Mouse (Mus musculus): ENCODE measurements at regions not wholly inside any gene's neighbourhood (a gene's known extent, or its start where the extent isn't known, plus 50 kb on each side); places are given as distances from the start of the nearest gene placed in this dataset.
"Not testable (repeated sequence)": the region's sequence is repeated elsewhere in the genome, so short reads cannot be mapped to it uniquely, and the experiment has no call there.

DNA sequence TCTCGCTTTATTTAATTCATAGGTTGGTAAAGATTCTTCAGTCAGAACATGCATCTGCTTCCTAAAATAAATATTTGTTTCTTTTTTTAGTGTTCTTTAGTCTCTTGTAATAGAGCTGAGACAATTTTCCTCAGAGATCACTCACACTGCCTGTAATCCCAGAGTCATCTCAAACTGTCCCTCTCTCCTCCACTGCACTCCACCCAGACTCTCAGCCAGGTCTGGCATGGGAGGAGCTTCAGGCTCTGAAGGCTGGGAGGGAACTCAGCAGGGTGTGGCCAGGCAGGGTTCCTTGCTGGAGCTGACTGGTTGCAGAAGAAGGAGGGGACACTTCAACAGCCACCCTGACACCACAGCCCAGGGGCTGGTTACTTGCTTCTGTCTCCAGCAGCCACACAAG, 536.9 kb upstream of the Olfr1507 start:
- not testable (repeated sequence) for H3K27me3 ChIP-seq (ENCODE audit: low read depth, poor library complexity, severe bottlenecking); H3K36me3 ChIP-seq; H3K9me3 ChIP-seq (replicated peaks); H3K4me3 ChIP-seq; DNase-seq (ENCODE audit: low spot score); H3K27ac ChIP-seq (replicated peaks); H3K4me1 ChIP-seq
- no CpG with 5 or more reads among the region's 1 CpGs for WGBS

DNA sequence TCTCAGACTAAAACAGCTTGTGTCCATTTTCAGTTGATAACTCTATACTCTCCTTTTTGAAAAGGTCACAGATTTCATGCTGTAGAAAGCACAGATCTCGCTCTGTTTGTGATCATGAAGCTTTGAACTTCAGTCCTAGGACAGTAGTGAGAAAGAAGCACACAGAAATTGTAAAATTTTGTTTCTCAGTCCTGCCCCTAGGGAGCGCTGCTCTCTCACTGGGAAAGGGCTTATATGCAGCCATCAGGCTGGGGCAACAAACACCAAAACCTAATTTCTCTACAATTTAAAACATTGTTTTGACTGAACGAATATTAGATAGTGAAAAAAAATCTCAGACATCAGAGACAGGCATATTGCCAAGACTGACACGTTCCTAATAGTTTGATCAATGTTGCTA, 534.7 kb upstream of the Olfr1507 start:
- not testable (repeated sequence) for H3K27ac ChIP-seq (replicated peaks); H3K36me3 ChIP-seq; H3K27me3 ChIP-seq (ENCODE audit: low read depth, poor library complexity, severe bottlenecking); DNase-seq (ENCODE audit: low spot score); H3K9me3 ChIP-seq (replicated peaks); H3K4me1 ChIP-seq; H3K4me3 ChIP-seq
- WGBS, result no CpG with 5 or more reads among the region's 4 CpGs

DNA sequence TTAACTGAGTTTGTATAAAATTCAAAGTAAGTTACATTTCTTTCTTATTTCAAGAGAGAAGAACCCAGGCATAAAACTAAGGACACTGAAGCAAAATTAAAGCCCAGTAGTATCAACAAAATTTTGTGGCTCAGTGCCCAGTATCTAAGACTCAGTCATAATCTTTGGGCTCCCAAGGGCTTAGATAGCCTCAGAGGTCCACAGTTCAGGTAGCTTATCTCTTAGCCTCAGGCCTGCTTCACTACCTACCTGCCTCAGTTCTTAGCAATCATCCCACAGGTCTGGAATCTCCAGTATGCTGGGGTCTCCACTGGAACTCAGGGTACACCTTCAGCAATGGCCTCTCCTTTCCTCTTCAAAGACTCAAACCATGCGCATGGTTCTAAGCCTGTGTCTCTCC, 531.4 kb upstream of the Olfr1507 start:
- not testable (repeated sequence) for H3K4me3 ChIP-seq; DNase-seq (ENCODE audit: low spot score); H3K27me3 ChIP-seq (ENCODE audit: low read depth, poor library complexity, severe bottlenecking); H3K27ac ChIP-seq (replicated peaks); H3K9me3 ChIP-seq (replicated peaks); H3K4me1 ChIP-seq; H3K36me3 ChIP-seq
- no CpG with 5 or more reads among the region's 1 CpGs for WGBS

DNA sequence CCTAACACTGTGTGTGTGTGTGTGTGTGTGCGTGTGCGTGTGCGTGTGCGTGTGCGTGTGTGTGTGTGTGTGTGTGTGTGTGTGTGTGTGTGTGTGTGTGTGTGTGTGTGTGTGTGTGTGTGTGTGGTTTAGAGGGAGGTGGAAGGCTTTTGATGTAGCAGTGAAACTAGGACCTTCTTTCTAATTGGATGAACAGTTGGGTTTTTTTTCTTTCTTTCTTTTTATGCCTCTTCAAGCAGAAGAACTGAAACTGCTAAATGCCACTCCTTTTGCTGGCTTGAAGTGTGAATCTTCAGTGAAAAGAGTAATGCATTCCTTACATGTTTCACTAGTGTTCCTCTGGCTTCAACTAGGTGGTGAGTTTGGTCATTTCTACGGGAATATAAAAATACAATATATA, 524.6 kb upstream of the Olfr1507 start:
- H3K27ac ChIP-seq (replicated peaks); DNase-seq (ENCODE audit: low spot score): not testable (repeated sequence)
- WGBS, result no CpG with 5 or more reads among the region's 6 CpGs

DNA sequence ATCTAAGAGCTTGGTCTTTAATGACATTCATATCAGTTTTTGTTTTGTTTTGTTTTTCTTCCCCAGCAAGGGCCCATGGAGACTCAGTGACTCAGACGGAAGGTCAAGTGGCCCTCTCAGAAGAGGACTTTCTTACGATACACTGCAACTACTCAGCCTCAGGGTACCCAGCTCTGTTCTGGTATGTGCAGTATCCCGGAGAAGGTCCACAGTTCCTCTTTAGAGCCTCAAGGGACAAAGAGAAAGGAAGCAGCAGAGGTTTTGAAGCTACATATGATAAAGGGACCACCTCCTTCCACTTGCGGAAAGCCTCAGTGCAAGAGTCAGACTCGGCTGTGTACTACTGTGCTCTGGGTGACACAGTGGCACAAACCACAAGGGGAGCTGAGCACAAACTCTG, 512.2 kb upstream of the Olfr1507 start:
- no CpG with 5 or more reads among the region's 5 CpGs for WGBS
- not testable (repeated sequence) for H3K4me1 ChIP-seq; H3K9me3 ChIP-seq (replicated peaks); H3K27me3 ChIP-seq (ENCODE audit: low read depth, poor library complexity, severe bottlenecking); H3K27ac ChIP-seq (replicated peaks); H3K36me3 ChIP-seq; H3K4me3 ChIP-seq; DNase-seq (ENCODE audit: low spot score)

More for the DNA sequence above, 524.6 kb upstream of the Olfr1507 start:
- not testable (repeated sequence) for H3K4me3 ChIP-seq; H3K27me3 ChIP-seq (ENCODE audit: low read depth, poor library complexity, severe bottlenecking); H3K36me3 ChIP-seq; H3K4me1 ChIP-seq; H3K9me3 ChIP-seq (replicated peaks)

DNA sequence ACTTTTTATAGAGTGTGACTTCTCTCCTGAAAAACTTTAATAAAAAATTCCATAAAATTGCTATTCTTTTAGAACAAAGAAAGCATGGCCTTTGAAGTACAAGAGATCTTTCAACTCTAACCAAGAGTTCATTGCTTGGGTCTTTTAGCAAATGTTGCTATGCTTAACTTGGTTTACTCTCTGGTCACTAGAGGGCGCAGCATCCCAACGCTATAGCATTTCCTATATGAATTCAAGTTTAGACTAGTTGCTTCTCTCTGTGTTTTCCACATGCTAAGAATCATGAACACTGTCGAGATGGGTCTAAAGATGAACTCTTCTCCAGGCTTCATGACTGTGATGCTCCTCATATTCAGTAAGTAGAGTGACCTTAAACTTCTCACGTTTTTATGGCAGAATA, 511.8 kb upstream of the Olfr1507 start:
- DNase-seq (ENCODE audit: low spot score); H3K4me3 ChIP-seq; H3K36me3 ChIP-seq; H3K27ac ChIP-seq (replicated peaks); H3K9me3 ChIP-seq (replicated peaks); H3K4me1 ChIP-seq; H3K27me3 ChIP-seq (ENCODE audit: low read depth, poor library complexity, severe bottlenecking): not testable (repeated sequence)
- no CpG with 5 or more reads among the region's 4 CpGs for WGBS

DNA sequence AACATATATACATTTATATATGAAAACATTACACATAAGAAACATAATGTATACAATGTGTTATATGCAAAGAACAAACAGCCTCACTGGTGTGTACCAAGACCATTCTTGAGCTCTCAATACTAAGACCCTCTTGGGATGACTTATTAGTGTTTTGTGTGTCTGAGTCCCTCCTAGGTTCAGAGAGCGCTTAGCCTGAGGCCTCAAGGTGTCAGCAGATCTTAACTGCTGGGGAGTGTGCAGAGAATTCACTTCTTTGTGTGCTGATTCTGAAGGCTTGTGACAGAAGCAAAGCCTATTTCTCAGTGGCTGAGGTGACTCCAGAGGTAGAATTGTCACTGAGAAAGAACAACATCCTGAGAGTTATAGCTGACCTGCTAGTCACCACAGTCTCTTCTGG, 505.7 kb upstream of the Olfr1507 start:
- H3K27ac ChIP-seq (replicated peaks); H3K9me3 ChIP-seq (replicated peaks); DNase-seq (ENCODE audit: low spot score); H3K4me1 ChIP-seq; H3K36me3 ChIP-seq; H3K27me3 ChIP-seq (ENCODE audit: low read depth, poor library complexity, severe bottlenecking); H3K4me3 ChIP-seq: not testable (repeated sequence)
- WGBS, result 73% methylated on average over 1 of the region's 1 CpGs

DNA sequence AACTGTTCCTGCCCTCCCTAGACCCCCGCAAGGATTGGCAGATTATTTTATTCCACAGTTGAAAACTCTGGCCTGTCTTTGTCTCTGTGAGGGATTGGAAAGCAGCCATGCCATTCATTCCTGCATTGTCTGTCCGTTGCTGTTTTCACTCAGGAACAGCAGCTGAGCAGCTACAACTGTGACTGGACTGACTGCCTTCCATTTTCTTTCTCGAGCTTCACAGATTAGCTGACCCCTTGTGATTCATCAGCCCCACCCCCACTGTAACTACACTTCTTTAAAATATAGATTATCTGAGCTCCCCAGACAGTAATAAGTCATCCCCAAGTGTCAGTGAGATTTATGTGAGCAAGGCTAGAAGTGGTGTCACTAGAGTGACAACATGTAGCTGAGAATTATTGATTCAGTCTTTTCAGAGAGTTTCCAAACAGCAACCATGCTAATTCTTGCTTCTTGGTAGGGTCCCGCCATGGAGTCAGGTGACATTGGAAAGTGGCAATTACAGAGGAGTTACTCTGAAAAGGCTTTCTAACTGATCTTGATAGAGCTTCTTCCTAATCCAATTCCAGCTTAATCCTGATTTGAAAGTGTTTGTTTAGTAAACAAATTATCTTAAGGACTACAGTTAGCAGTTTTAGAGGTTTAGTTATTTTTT, 496.7 kb upstream of the Olfr1507 start:
- DNase-seq (ENCODE audit: low spot score); H3K27ac ChIP-seq (replicated peaks); H3K27me3 ChIP-seq (ENCODE audit: low read depth, poor library complexity, severe bottlenecking); H3K36me3 ChIP-seq; H3K4me1 ChIP-seq; H3K4me3 ChIP-seq; H3K9me3 ChIP-seq (replicated peaks): not testable (repeated sequence)
- WGBS, result 46% methylated on average over 1 of the region's 4 CpGs

DNA sequence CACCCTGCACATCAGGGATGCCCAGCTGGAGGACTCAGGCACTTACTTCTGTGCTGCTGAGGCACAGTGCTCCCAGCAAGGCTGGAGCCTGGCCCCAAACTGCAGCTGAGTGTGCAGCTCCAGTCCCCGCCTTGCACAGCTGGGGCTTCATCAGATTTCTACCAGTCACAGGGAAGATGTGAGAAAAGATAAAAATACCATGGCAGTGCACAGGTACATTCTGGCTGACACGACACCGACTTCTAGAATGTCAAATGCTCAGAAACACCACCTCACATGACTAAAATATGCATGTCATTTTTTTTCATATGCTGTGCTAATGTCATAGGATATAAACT, 495.7 kb upstream of the Olfr1507 start:
- H3K27me3 ChIP-seq (ENCODE audit: low read depth, poor library complexity, severe bottlenecking); DNase-seq (ENCODE audit: low spot score); H3K27ac ChIP-seq (replicated peaks); H3K9me3 ChIP-seq (replicated peaks); H3K4me3 ChIP-seq; H3K36me3 ChIP-seq; H3K4me1 ChIP-seq: not testable (repeated sequence)
- WGBS, result no CpG with 5 or more reads among the region's 3 CpGs

DNA sequence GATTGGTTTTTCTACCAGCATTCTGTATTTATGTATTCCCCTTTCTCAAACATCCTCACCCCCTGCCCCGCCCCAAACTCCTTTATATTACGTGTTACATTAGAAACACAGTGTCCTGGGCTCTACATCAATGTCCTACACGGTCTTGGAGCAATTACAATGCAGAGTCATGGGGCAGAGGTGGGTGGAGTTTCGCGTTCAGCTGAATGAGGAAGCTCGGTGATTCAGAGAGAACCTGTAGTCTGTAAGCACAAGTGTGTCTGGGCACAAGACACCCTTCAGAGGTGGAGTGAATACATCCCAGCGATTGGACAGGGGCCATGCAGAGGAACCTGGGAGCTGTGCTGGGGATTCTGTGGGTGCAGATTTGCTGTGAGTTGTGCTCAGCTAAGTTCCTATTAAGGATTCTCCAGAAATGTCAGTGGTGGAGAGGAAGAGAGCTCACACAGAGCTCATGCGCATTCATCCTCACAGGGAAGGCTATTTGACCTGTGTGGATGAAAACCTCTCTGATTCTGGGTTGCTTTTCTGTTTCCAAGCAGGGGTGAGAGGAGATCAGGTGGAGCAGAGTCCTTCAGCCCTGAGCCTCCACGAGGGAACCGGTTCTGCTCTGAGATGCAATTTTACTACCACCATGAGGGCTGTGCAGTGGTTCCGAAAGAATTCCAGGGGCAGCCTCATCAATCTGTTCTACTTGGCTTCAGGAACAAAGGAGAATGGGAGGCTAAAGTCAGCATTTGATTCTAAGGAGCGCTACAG, 495.2 kb upstream of the Olfr1507 start:
- not testable (repeated sequence) for H3K27me3 ChIP-seq (ENCODE audit: low read depth, poor library complexity, severe bottlenecking); H3K4me1 ChIP-seq; H3K9me3 ChIP-seq (replicated peaks); H3K36me3 ChIP-seq; DNase-seq (ENCODE audit: low spot score); H3K27ac ChIP-seq (replicated peaks); H3K4me3 ChIP-seq
- no CpG with 5 or more reads among the region's 12 CpGs for WGBS

DNA sequence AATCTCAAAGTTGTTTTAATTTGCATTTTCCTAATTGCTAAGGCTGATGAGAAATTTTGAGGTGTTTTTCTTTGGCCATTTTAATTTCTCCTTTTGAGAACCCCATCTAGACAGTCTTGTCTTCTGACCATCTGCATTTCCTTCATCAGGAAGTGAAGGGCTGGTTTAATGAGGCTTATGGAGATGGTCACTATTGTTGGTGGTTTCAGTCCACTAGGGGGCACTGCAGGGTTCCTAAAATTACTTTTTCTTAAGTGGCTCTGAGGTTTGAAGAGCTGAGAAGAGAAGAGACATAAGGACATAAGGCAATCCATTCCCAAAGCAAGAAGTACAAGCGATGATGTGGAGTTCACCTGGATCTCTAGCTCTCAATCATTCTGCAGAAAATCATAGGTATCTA, 494.4 kb upstream of the Olfr1507 start:
- not testable (repeated sequence) for H3K36me3 ChIP-seq; H3K4me1 ChIP-seq; H3K9me3 ChIP-seq (replicated peaks); H3K27me3 ChIP-seq (ENCODE audit: low read depth, poor library complexity, severe bottlenecking); H3K4me3 ChIP-seq; DNase-seq (ENCODE audit: low spot score); H3K27ac ChIP-seq (replicated peaks)
- WGBS, result 69% methylated on average over 1 of the region's 1 CpGs

DNA sequence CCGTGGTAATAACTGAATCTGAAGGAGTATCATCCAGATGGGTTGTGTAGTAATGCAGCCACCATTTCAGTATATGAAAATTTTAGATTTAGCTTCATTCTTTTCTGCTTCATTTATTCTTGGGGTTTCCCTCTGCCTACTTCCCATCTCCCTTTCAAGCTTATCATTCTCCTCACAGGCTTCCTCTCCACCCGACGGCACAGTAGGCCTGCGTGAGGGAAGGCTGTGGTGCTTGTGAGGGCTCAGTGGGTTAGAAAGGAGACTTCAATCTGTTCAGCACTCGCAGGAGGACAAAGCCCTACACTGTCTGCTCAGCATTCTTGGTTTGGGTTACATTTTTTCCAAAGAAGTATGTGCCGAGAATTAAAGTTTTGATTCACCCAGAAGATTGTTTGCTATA, 493.0 kb upstream of the Olfr1507 start:
- DNase-seq (ENCODE audit: low spot score); H3K27me3 ChIP-seq (ENCODE audit: low read depth, poor library complexity, severe bottlenecking); H3K36me3 ChIP-seq; H3K9me3 ChIP-seq (replicated peaks); H3K4me3 ChIP-seq; H3K27ac ChIP-seq (replicated peaks); H3K4me1 ChIP-seq: not testable (repeated sequence)
- no CpG with 5 or more reads among the region's 6 CpGs for WGBS

DNA sequence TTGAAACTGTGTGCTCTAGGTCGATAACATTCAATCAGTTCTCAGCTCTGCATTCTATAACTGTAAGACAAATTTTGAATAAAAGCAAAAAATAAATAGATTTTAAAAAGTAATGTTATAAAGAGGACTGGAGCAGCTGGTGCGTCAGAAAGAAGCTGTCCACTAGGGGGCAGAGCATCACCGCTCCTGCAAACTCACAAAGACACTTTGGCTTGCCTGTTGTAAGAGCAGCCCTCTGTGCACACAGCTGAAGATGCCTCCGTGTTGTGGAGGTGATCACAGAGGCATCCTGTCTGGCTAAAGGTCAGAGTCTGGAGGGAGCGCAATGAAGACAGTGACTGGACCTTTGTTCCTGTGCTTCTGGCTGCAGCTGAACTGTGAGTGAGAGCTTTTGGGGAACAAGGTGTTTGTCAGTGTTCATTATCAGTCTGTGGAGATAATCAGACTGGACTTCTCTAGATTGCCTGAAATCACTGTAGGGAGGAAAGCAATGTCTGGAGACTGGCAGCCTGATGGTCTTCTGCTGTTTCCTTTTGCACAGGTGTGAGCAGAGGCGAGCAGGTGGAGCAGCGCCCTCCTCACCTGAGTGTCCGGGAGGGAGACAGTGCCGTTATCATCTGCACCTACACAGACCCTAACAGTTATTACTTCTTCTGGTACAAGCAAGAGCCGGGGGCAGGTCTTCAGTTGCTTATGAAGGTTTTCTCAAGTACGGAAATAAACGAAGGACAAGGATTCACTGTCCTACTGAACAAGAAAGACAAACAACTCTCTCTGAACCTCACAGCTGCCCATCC, 476.9 kb upstream of the Olfr1507 start:
- not testable (repeated sequence) for H3K36me3 ChIP-seq; H3K4me1 ChIP-seq; DNase-seq (ENCODE audit: low spot score); H3K27ac ChIP-seq (replicated peaks); H3K27me3 ChIP-seq (ENCODE audit: low read depth, poor library complexity, severe bottlenecking); H3K9me3 ChIP-seq (replicated peaks); H3K4me3 ChIP-seq
- WGBS, result no CpG with 5 or more reads among the region's 12 CpGs
